Mouse (Mus musculus): ENCODE data around the gene Sec22b.

- TF ChIP-seq EP300 (IDR thresholded peaks at IDR 0.05; ENCODE audit: low read depth) (no peak), CTCF (IDR thresholded peaks at IDR 0.05; ENCODE audit: low read depth) (no peak)
Observed at GRCm38 (mm10) chr3:97960783-97961594, 60.0 kb downstream of the Sec22b start.

Measured in liver, embryonic 14.5 days (tissue).